Mouse (Mus musculus) MEL (cell line): ENCODE measurements at regions not wholly inside any gene's neighbourhood (a gene's known extent, or its start where the extent isn't known, plus 50 kb on each side); places are given as distances from the start of the nearest gene placed in this dataset.

Experiments used
- DNase-seq: peaks from one replicate; pipeline ENCODE4 v3.0.0; 2011; ENCODE audit warnings: low read depth, low spot score
- H3K27ac ChIP-seq: 2 replicates; pipeline ENCODE4 v1.5.1; 2012; ENCODE audit warnings: low read depth, mild to moderate bottlenecking, control low read depth, low read length, moderate library complexity; ENCODE audit not compliant: control insufficient read depth
- H3K27me3 ChIP-seq, 2 experiments: fragments of 150-350 bp in 1 of 2; sonication (generic) in 1 of 2; 2 replicates each; pipeline ENCODE4 v1.6.1; 2012; ENCODE audit warnings: low read length in 2 of 2, mild to moderate bottlenecking in 2 of 2, improper control_type of control experiment in 1 of 2, moderate library complexity in 1 of 2; ENCODE audit not compliant: insufficient read depth in 2 of 2, control insufficient read depth in 1 of 2
- H3K36me3 ChIP-seq, 2 experiments: 2 replicates each; pipeline ENCODE4 v1.6.1; 2012 to 2014; ENCODE audit warnings: low read length in 2 of 2, improper control_type of control experiment in 1 of 2, inconsistent platforms in 1 of 2, mild to moderate bottlenecking in 1 of 2; ENCODE audit not compliant: insufficient read depth in 2 of 2, control insufficient read depth in 1 of 2
- H3K4me1 ChIP-seq, 2 experiments: fragments of 150-350 bp in 1 of 2; sonication (generic) in 1 of 2; 2 replicates each; pipeline ENCODE4 v1.6.1; 2012; ENCODE audit warnings: low read length in 2 of 2, improper control_type of control experiment in 1 of 2, mild to moderate bottlenecking in 1 of 2; ENCODE audit not compliant: insufficient read depth in 2 of 2, control insufficient read depth in 1 of 2
- H3K4me3 ChIP-seq, 2 experiments: fragments of 150-350 bp in 1 of 2; sonication (generic) in 1 of 2; 2 replicates each; pipeline ENCODE4 v1.5.1; 2012; ENCODE audit warnings: low read depth in 2 of 2, low read length in 2 of 2, mild to moderate bottlenecking in 2 of 2, moderate library complexity in 2 of 2, control low read depth in 1 of 2, improper control_type of control experiment in 1 of 2; ENCODE audit not compliant: control insufficient read depth in 1 of 2, insufficient read depth in 1 of 2
- H3K79me2 ChIP-seq: 2 replicates; pipeline ENCODE4 v1.6.1; 2012; ENCODE audit warnings: mild to moderate bottlenecking, low read length, moderate library complexity; ENCODE audit not compliant: control insufficient read depth, poor library complexity, insufficient read depth
- H3K9ac ChIP-seq: 2 replicates; pipeline ENCODE4 v1.6.1; 2012; ENCODE audit warnings: low read depth, mild to moderate bottlenecking, control low read depth, low read length, moderate library complexity; ENCODE audit not compliant: control insufficient read depth, poor library complexity, severe bottlenecking
- H3K9me3 ChIP-seq: fragments of 150-350 bp; sonication (generic); replicated peaks from 2 replicates; pipeline ENCODE4 v1.6.1; 2012; ENCODE audit warnings: mild to moderate bottlenecking, low read length, improper control_type of control experiment, moderate library complexity; ENCODE audit not compliant: insufficient read depth
- BHLHE40 ChIP-seq: IDR thresholded peaks from 2 replicates; pipeline ENCODE4 v1.6.1; 2012; ENCODE audit warnings: low read depth, mild to moderate bottlenecking, inconsistent platforms, low read length, improper control_type of control experiment, borderline replicate concordance
- CHD1 ChIP-seq: IDR thresholded peaks from 2 replicates; pipeline ENCODE4 v1.6.1; 2012; ENCODE audit warnings: low read depth, mild to moderate bottlenecking, inconsistent platforms, low read length, improper control_type of control experiment
- CHD2 ChIP-seq: IDR thresholded peaks from 2 replicates; pipeline ENCODE4 v1.6.1; 2011; ENCODE audit warnings: low read length, improper control_type of control experiment
- CTCF ChIP-seq, 3 experiments: IDR thresholded peaks in 2 of 3; conservative IDR thresholded peaks in 1 of 3; 2 replicates each; pipeline ENCODE4 v1.5.1; 2011 to 2012; ENCODE audit warnings: low read length in 3 of 3, low read depth in 2 of 3, mild to moderate bottlenecking in 2 of 3, improper control_type of control experiment in 1 of 3, inconsistent platforms in 1 of 3, mixed read lengths in 1 of 3, moderate library complexity in 1 of 3; ENCODE audit not compliant: control insufficient read depth in 1 of 3, insufficient read depth in 1 of 3, poor library complexity in 1 of 3, severe bottlenecking in 1 of 3
- E2F4 ChIP-seq: IDR thresholded peaks from 2 replicates; pipeline ENCODE4 v1.6.1; 2011; ENCODE audit warnings: low read depth, low read length, improper control_type of control experiment, borderline replicate concordance
- ETS1 ChIP-seq: IDR thresholded peaks from 2 replicates; pipeline ENCODE4 v1.6.1; 2012; ENCODE audit warnings: low read depth, mild to moderate bottlenecking, inconsistent platforms, low read length, improper control_type of control experiment, moderate library complexity
- GABPA ChIP-seq: IDR thresholded peaks from 2 replicates; pipeline ENCODE4 v1.6.1; 2012; ENCODE audit warnings: low read depth, mild to moderate bottlenecking, inconsistent platforms, low read length, improper control_type of control experiment, moderate library complexity
- GATA1 ChIP-seq: IDR thresholded peaks from 2 replicates; pipeline ENCODE4 v1.6.1; 2011; ENCODE audit warnings: low read depth, low read length, improper control_type of control experiment
- HCFC1 ChIP-seq: IDR thresholded peaks from 2 replicates; pipeline ENCODE4 v1.6.1; 2012; ENCODE audit warnings: low read depth, mild to moderate bottlenecking, inconsistent platforms, low read length, improper control_type of control experiment, moderate library complexity
- KAT2A ChIP-seq: conservative IDR thresholded peaks from 2 replicates; pipeline ENCODE4 v1.6.1; 2012; ENCODE audit warnings: low read depth, low read length, improper control_type of control experiment, inconsistent platforms
- MAX ChIP-seq: IDR thresholded peaks from 2 replicates; pipeline ENCODE4 v1.6.1; 2011; ENCODE audit warnings: low read length, improper control_type of control experiment
- MXI1 ChIP-seq: IDR thresholded peaks from 2 replicates; pipeline ENCODE4 v1.6.1; 2011; ENCODE audit warnings: mild to moderate bottlenecking, low read depth, low read length, improper control_type of control experiment
- MYC ChIP-seq: IDR thresholded peaks from 2 replicates; pipeline ENCODE4 v1.6.1; 2011; ENCODE audit warnings: low read depth, mild to moderate bottlenecking, low read length, improper control_type of control experiment, moderate library complexity
- NELFE ChIP-seq: IDR thresholded peaks from 2 replicates; pipeline ENCODE4 v1.6.1; 2011; ENCODE audit warnings: low read depth, low read length, improper control_type of control experiment
- NRF1 ChIP-seq: IDR thresholded peaks from 2 replicates; pipeline ENCODE4 v1.6.1; 2014; ENCODE audit warnings: low read depth, mild to moderate bottlenecking, inconsistent platforms, low read length, improper control_type of control experiment, moderate library complexity; ENCODE audit not compliant: poor library complexity, insufficient read depth, severe bottlenecking
- POLR2A ChIP-seq, 2 experiments: IDR thresholded peaks; 2 replicates each; pipeline ENCODE4 v1.6.1; 2011 to 2012; ENCODE audit warnings: low read length in 2 of 2, mild to moderate bottlenecking in 2 of 2, control low read depth in 1 of 2, improper control_type of control experiment in 1 of 2, low read depth in 1 of 2, moderate library complexity in 1 of 2; ENCODE audit not compliant: control insufficient read depth in 1 of 2, insufficient read depth in 1 of 2, poor library complexity in 1 of 2
- POLR2AphosphoS2 ChIP-seq: IDR thresholded peaks from 2 replicates; pipeline ENCODE4 v1.6.1; 2011; ENCODE audit warnings: low read length, improper control_type of control experiment
- POLR2AphosphoS5 ChIP-seq: IDR thresholded peaks from 2 replicates; pipeline ENCODE4 v1.6.1; 2012; ENCODE audit warnings: low read depth, borderline replicate concordance, mild to moderate bottlenecking, inconsistent platforms, low read length, moderate library complexity, mixed read lengths
- RAD21 ChIP-seq: IDR thresholded peaks from 2 replicates; pipeline ENCODE4 v1.6.1; 2011; ENCODE audit warnings: mild to moderate bottlenecking, low read depth, low read length, improper control_type of control experiment
- SIN3A ChIP-seq: IDR thresholded peaks from 2 replicates; pipeline ENCODE4 v1.6.1; 2012; ENCODE audit warnings: low read length, improper control_type of control experiment, inconsistent platforms
- SMC3 ChIP-seq: IDR thresholded peaks from 2 replicates; pipeline ENCODE4 v1.6.1; 2011; ENCODE audit warnings: low read depth, low read length, improper control_type of control experiment
- TAL1 ChIP-seq: IDR thresholded peaks from 2 replicates; pipeline ENCODE4 v1.6.1; 2012; ENCODE audit warnings: mild to moderate bottlenecking, inconsistent platforms, low read length, moderate library complexity, mixed read lengths
- TBP ChIP-seq: IDR thresholded peaks from 2 replicates; pipeline ENCODE4 v1.8.0; 2011; ENCODE audit warnings: low read depth, low read length, improper control_type of control experiment
- TCF12 ChIP-seq: IDR thresholded peaks from 2 replicates; pipeline ENCODE4 v1.6.1; 2014; ENCODE audit warnings: low read depth, mild to moderate bottlenecking, inconsistent platforms, low read length, improper control_type of control experiment, moderate library complexity
- USF2 ChIP-seq, 2 experiments: IDR thresholded peaks; 2 replicates each; pipeline ENCODE4 v1.6.1; 2011 to 2012; ENCODE audit warnings: improper control_type of control experiment in 2 of 2, low read length in 2 of 2, borderline replicate concordance in 1 of 2, inconsistent platforms in 1 of 2, low read depth in 1 of 2, mild to moderate bottlenecking in 1 of 2; ENCODE audit not compliant: insufficient read depth in 1 of 2
- ZKSCAN1 ChIP-seq: IDR thresholded peaks from 2 replicates; pipeline ENCODE4 v1.6.1; 2012; ENCODE audit warnings: low read depth, mild to moderate bottlenecking, inconsistent platforms, low read length, improper control_type of control experiment, moderate library complexity
- ZMIZ1 ChIP-seq: IDR thresholded peaks from 2 replicates; pipeline ENCODE4 v1.6.1; 2012; ENCODE audit warnings: low read depth, mild to moderate bottlenecking, inconsistent platforms, low read length, improper control_type of control experiment, moderate library complexity

- peak; percentile 16 to 53; a peak in 2 of 4 replicates for TF ChIP-seq POLR2A (IDR thresholded peaks at IDR 0.05; ENCODE audit: control insufficient read depth in 1 of 2, insufficient read depth in 1 of 2, low read depth in 1 of 2, low read length in 2 of 2, poor library complexity in 1 of 2)
Observed at GRCm38 (mm10) chr2:103896160-103896559, 61.6 kb upstream of the Lmo2 start (continued).

GRCm38 (mm10) chr2:103896814-103897213 lies 61.0 kb upstream of the Lmo2 start:
- H3K9ac ChIP-seq, result peak overlapping the region; percentile 77
- no peaks in the 10 kb centered on the region for H3K79me2 ChIP-seq
- no peaks in the 10 kb centered on the region for H3K9me3 ChIP-seq
- H3K27me3 ChIP-seq, result no peaks in the 10 kb centered on the region
- peak; percentile 67 for DNase-seq
- H3K4me3 ChIP-seq, result peak overlapping the region in 1 of 2 experiments; percentile 2; a peak in 1 of 4 replicates
- peaks cover 31 to 64% of the 10 kb centered on the region in 2 experiments for H3K4me1 ChIP-seq
- TF ChIP-seq NRF1 (no peak), E2F4 (no peak), POLR2A (IDR thresholded peaks at IDR 0.05; ENCODE audit: control insufficient read depth in 1 of 2, insufficient read depth in 1 of 2, low read depth in 1 of 2, low read length in 2 of 2, poor library complexity in 1 of 2) (no peak; a peak in 1 of 4 replicates), RAD21 (peak; percentile 38), GATA1 (peak; percentile 40; the same call in 1 of the 2 replicates), ETS1 (no peak), CHD2 (no peak), SMC3 (peak; percentile 25; the same call in 1 of the 2 replicates), POLR2AphosphoS5 (no peak), NELFE (0 out of 2 replicates have a peak, but pooled peaks have one; percentile 17), ZKSCAN1 (no peak), TBP (0 out of 2 replicates have a peak, but pooled peaks have one; percentile 40), GABPA (no peak), MYC (no peak), HCFC1 (no peak), TAL1 (0 out of 2 replicates have a peak, but pooled peaks have one; percentile 3), SIN3A (0 out of 2 replicates have a peak, but pooled peaks have one; percentile 38), BHLHE40 (no peak), MXI1 (0 out of 2 replicates have a peak, but pooled peaks have one; percentile 32), ZMIZ1 (no peak), CHD1 (no peak), CTCF (IDR thresholded peaks at IDR 0.05 in 2 of 3, conservative IDR thresholded peaks at IDR 0.05 in 1 of 3; ENCODE audit: control insufficient read depth in 1 of 3, insufficient read depth in 1 of 3, low read depth in 2 of 3, low read length in 3 of 3, poor library complexity in 1 of 3, severe bottlenecking in 1 of 3) (peak in 2 of 3 experiments; percentile 15 to 23; a peak in 3 of 6 replicates), KAT2A (no peak), TCF12 (no peak), MAX (no peak), USF2 (IDR thresholded peaks at IDR 0.05; ENCODE audit: borderline replicate concordance in 1 of 2, insufficient read depth in 1 of 2, low read depth in 1 of 2, low read length in 2 of 2) (no peak), POLR2AphosphoS2 (no peak)
- H3K36me3 ChIP-seq, result peaks cover 0 to 60% of the 10 kb centered on the region in 2 experiments; a peak in 2 of 4 replicates
- H3K27ac ChIP-seq, result peak overlapping the region; percentile 99
